Mouse (Mus musculus) spleen, adult 2 months (tissue): ENCODE measurements around the gene Olfr974. TPM values are rescaled to one million over a fixed set of nuclear protein-coding genes. Genes with fewer than 3 reads are reported as not detected.

Experiments used
- DNase-seq, 2 experiments: peaks; one replicate each; pipeline versions ENCODE4 v3.0.0 to v3.0.0-alpha.2; 2012 to 2021; ENCODE audit warnings: low spot score in 2 of 2, low read depth in 1 of 2
- H3K27ac ChIP-seq: fragments of 200-500 bp; 2 replicates; pipeline ENCODE4 v1.5.1; 2012; ENCODE audit warnings: low read length, inconsistent platforms; ENCODE audit not compliant: insufficient read depth
- H3K27me3 ChIP-seq: fragments of 200-500 bp; 2 replicates; pipeline ENCODE4 v1.6.1; 2012; ENCODE audit warnings: mild to moderate bottlenecking, moderate library complexity, low read length, inconsistent platforms; ENCODE audit not compliant: control insufficient read depth, insufficient read depth
- H3K36me3 ChIP-seq: fragments of 200-500 bp; 2 replicates; pipeline ENCODE4 v1.6.1; 2012; ENCODE audit warnings: mild to moderate bottlenecking, low read length, inconsistent platforms; ENCODE audit not compliant: control insufficient read depth, insufficient read depth
- H3K4me1 ChIP-seq: fragments of 200-500 bp; 2 replicates; pipeline ENCODE4 v1.6.1; 2011; ENCODE audit warnings: inconsistent platforms; ENCODE audit not compliant: control insufficient read depth, insufficient read depth, insufficient read length
- H3K4me3 ChIP-seq: fragments of 200-500 bp; 2 replicates; pipeline ENCODE4 v1.5.1; 2011; ENCODE audit warnings: mild to moderate bottlenecking, inconsistent platforms; ENCODE audit not compliant: insufficient read depth, insufficient read length; ENCODE audit errors: extremely low read depth
- CTCF ChIP-seq: fragments of 200-500 bp; IDR thresholded peaks from 2 replicates; pipeline ENCODE4 v1.5.1; 2011; ENCODE audit warnings: mild to moderate bottlenecking, inconsistent platforms; ENCODE audit not compliant: insufficient read depth, insufficient read length, insufficient replicate concordance; ENCODE audit errors: extremely low read depth
- POLR2A ChIP-seq: fragments of 200-500 bp; IDR thresholded peaks from 2 replicates; pipeline ENCODE4 v1.6.1; 2011; ENCODE audit warnings: low read depth, low read length, inconsistent platforms
- WGBS: fragments of 180-500 bp; shearing (Covaris S2); methylation state at CpG from one replicate; pipeline ENCODE4 v1.1.7; 2018; 5-methylcytosine and 5-hydroxymethylcytosine counted together
- polyA plus RNA-seq: library from polyadenylated mRNA; depleted of rRNA; stranded (reverse); fragments of >200 nt; gene quantifications from 2 replicates; pipeline ENCODE4 v1.2.3, GENCODE M21; 2012; rRNA removed

Olfr974 gene
- polyA plus RNA-seq, 1 experiment, result not detected

DNA sequence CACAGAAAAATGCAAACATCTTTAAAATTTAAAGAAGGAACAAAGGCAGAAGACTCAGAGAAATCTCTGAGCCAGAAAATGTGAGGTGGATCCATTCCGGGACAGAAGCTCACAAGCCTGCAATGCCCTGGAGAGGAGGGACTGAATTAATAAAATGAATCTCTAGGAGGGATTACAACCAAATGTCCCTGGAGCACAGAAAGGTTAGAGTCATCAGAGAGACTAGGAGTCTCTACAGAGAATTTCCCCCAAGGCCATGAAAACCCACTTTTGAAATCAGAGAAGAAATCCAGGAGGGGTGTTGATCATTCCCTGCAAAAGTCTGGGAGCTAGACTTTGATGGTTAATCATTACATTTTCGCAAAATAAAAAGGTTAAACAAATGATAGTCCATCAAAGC is 54.5 kb downstream of the Olfr974 start, which contains the start of gene Olfr978:
Gene Olfr978 (plus strand): TSS at position 301 of the 400 bp plus-strand sequence.
- Histone ChIP-seq H3K4me1 (no peaks in the 10 kb centered on the region), H3K36me3 (no peaks in the 10 kb centered on the region), H3K27me3 (no peaks in the 10 kb centered on the region), H3K27ac (no peak within 1 kb of the TSS), H3K4me3 (no peak within 1 kb of the TSS)
- 86% methylated on average over 2 of the region's 2 CpGs for WGBS
- TF ChIP-seq POLR2A, result no peak
- TF ChIP-seq CTCF, result no peak
- no peak for DNase-seq

Other genes with a start within 250 kb of the Olfr974 start
- gene Olfr149, start 230.4 kb upstream of the Olfr974 start, polyA plus RNA-seq, result not detected in 2 replicates
- not detected in 2 replicates for gene Olfr965, start 226.1 kb upstream of the Olfr974 start, polyA plus RNA-seq
- not detected in 2 replicates for gene Olfr150, start 206.5 kb upstream of the Olfr974 start, polyA plus RNA-seq
- gene Olfr967, start 191.3 kb upstream of the Olfr974 start, polyA plus RNA-seq, result not detected in 2 replicates
- not detected in 2 replicates for gene Olfr968, start 154.2 kb upstream of the Olfr974 start, polyA plus RNA-seq
- gene Olfr969, start 146.6 kb upstream of the Olfr974 start, polyA plus RNA-seq, result not detected in 2 replicates
- not detected in 2 replicates for gene Olfr970, start 128.6 kb upstream of the Olfr974 start, polyA plus RNA-seq
- not detected in 2 replicates for gene Olfr971, start 100.6 kb upstream of the Olfr974 start, polyA plus RNA-seq
- gene Olfr972, start 71.1 kb upstream of the Olfr974 start, polyA plus RNA-seq, result not detected in 2 replicates
- gene Olfr229, start 30.2 kb upstream of the Olfr974 start, polyA plus RNA-seq, result not detected in 2 replicates
- gene Olfr975, start 14.5 kb downstream of the Olfr974 start, polyA plus RNA-seq, result not detected in 2 replicates
- not detected in 2 replicates for gene Olfr976, start 23.6 kb downstream of the Olfr974 start, polyA plus RNA-seq
- gene Olfr978, start 54.6 kb downstream of the Olfr974 start, polyA plus RNA-seq, result not detected in 2 replicates
- gene Olfr979, start 66.0 kb downstream of the Olfr974 start, polyA plus RNA-seq, result not detected in 2 replicates
- not detected in 2 replicates for gene Olfr980, start 72.1 kb downstream of the Olfr974 start, polyA plus RNA-seq
- not detected in 2 replicates for gene Olfr981, start 84.0 kb downstream of the Olfr974 start, polyA plus RNA-seq
- not detected in 2 replicates for gene Olfr982, start 136.3 kb downstream of the Olfr974 start, polyA plus RNA-seq
- gene Olfr983, start 156.1 kb downstream of the Olfr974 start, polyA plus RNA-seq, result not detected in 2 replicates
- gene Olfr984, start 176.7 kb downstream of the Olfr974 start, polyA plus RNA-seq, result not detected in 2 replicates
- gene Olfr985, start 192.7 kb downstream of the Olfr974 start, polyA plus RNA-seq, result not detected in 2 replicates
- not detected in 2 replicates for gene Tmem225, start 210.6 kb downstream of the Olfr974 start, polyA plus RNA-seq
- gene Olfr986, start 243.4 kb downstream of the Olfr974 start, polyA plus RNA-seq, result not detected in 2 replicates